Mouse (Mus musculus): ENCODE data around the gene Olfr741.

- TF ChIP-seq ZNF384 (IDR thresholded peaks at IDR 0.05; ENCODE audit: low read depth, low read length) (no peak), MAFK (IDR thresholded peaks at IDR 0.05; ENCODE audit: insufficient read depth, low read depth, low read length) (no peak), HCFC1 (IDR thresholded peaks at IDR 0.05; ENCODE audit: borderline replicate concordance, insufficient read depth, low read length) (no peak), ZC3H11A (IDR thresholded peaks at IDR 0.05; ENCODE audit: borderline replicate concordance, low read depth, low read length) (no peak), CHD2 (IDR thresholded peaks at IDR 0.05; ENCODE audit: low read depth, low read length) (no peak)
These were observed 49.0 kb downstream of the Olfr741 start, which contains the start of gene Olfr743 for GRCm38 (mm10) chr14:50521539-50521938.
